Mouse (Mus musculus): ENCODE measurements around the gene Cyp2c38.
"Not testable (repeated sequence)": the region's sequence is repeated elsewhere in the genome, so short reads cannot be mapped to it uniquely, and the experiment has no call there.

Gene Cyp2c38

DNA sequence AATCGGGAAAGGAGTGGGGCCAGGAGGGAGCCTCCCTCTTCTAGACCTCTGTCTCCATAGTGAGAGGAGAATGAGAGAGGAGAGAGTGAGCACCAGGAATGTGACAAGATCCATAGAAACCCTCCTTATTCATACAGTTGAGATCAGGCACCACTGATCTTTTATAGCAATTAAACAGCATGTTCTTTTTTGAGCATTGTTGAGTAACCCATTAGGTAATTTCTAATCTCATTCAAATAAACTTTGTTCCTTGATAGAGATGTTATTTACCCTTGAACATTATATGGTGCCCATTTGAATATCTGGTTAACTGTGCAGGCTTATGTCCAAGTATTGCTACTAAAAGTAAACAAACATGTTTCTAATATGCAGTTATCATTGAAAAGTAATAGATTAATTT is at the start of gene Cyp2c38:
Gene Cyp2c38 (minus strand): TSS at position 135 of the 400 bp plus-strand sequence.
- DNase-seq, result no peak

DNA sequence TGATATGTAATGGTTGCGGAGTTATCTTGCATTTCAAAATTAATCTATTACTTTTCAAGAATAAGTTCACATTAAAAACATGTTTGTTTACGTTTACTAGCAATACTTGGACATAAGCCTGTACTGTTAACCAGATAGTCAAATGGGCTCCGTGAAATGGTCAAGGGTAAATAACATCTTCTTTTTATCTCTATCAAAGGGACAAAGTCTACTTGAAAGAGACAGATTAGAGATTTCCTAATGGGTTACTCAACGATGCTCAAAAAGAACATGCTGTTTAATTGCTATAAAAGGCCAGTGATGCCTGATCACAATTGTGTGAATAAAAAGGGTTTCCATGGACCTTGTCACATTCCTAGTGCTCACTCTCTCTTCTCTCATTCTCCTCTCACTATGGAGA is 47.7 kb upstream of the Cyp2c38 start, which contains the start of gene Cyp2c39:
Gene Cyp2c39 (plus strand): TSS at position 329 of the 400 bp plus-strand sequence.
- DNase-seq, result no peak

DNA sequence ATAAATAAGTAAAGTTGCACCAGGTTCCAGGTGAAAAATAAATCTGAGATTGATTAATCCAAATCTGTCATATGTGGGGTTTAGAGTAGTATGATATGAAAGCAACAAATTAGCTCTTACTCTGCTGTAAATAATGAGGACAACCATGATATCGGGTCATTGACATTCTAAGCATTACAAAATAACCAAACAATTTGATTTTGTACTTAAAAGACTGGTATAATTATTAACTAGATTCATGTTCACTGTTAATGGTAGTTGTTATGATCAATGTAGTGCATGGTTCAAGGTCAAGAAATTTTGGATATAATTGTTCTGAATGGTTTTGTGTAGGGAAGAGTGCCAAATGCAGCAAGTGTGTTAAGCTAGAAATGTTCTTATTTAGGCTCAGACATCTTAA is 46.7 kb upstream of the Cyp2c38 start:
- DNase-seq, result no peak

DNA sequence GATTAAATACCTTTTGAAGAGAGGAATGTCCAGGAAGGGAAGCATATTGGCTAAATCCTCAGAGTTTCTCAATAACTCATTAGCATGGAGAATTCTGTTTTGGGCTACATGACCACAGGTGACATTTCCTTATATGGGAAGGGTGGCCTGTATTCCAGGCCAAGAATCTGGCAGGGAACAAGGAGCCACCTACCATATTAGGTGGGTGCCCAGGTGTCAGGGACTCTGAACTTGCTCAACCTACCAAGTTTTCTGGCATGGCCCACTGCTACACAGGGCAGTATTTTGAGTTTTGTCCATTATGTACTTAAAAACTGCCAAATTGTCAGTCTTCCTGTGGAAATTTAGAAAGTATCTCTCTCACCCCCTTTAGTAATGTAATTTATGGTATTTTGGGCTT is 43.5 kb upstream of the Cyp2c38 start:
- no peak for DNase-seq

DNA sequence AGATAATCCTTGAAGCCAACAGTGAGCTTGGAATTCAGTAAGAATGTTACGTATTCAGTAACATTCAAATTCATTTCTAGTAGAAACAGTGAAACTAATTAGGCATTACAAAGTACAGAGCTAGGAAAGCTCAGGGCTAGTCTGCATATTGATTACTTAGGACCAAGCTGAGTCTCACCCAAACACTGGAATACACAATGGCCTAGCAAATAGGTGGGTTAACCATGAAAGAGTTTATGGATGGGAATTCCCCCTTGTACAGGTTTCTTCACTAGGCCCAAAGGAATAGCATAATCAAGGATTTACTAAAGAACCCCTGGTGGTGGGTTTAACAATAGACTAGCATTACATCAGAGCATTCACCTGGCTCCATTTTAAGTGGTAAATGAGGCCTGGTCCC is 21.1 kb upstream of the Cyp2c38 start:
- not testable (repeated sequence) for DNase-seq

DNA sequence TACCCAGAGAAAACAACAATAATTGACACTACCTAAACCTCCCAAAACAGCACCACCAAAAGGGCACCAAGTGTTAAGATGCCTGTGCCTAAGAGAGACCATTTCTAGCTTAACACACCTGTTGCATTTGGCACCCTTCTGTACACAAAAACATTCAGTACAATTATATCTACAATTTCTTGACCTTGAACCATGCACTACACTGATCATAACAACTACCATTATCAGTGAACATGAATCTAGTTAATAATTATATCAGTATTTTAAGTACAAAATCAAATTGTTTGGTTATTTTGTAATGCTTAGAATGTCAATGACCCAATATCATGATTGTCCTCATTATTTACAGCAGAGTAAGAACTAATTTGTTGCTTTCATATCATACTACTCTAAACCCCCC is 1.0 kb upstream of the Cyp2c38 start:
- no peak for DNase-seq
